Mouse (Mus musculus) limb, embryonic 13.5 days (tissue): ENCODE measurements around the gene Ncaph. TPM values are rescaled to one million over a fixed set of nuclear protein-coding genes. Genes with fewer than 3 reads are reported as not detected.
"Not testable (repeated sequence)": the region's sequence is repeated elsewhere in the genome, so short reads cannot be mapped to it uniquely, and the experiment has no call there.

ENCODE experiments used
- ATAC-seq: fragments of 200-750 bp; cut with Nextera tagmentation; 2 replicates; pipeline ENCODE4 v1.8.0; 2017; ENCODE audit warnings: low read depth, moderate number of reproducible peaks, moderate TSS enrichment; ENCODE audit not compliant: low FRiP score
- H3K27ac ChIP-seq: fragments of 300-500 bp; sonication (generic); 2 replicates; pipeline ENCODE4 v1.5.1; 2015; ENCODE audit warnings: inconsistent platforms, mild to moderate bottlenecking, moderate library complexity
- H3K27me3 ChIP-seq: fragments of 300-500 bp; sonication (generic); 2 replicates; pipeline ENCODE4 v1.6.1; 2015; ENCODE audit warnings: mild to moderate bottlenecking, inconsistent platforms
- H3K36me3 ChIP-seq: fragments of 300-500 bp; sonication (generic); 2 replicates; pipeline ENCODE4 v1.6.1; 2015; ENCODE audit warnings: inconsistent platforms, mild to moderate bottlenecking, moderate library complexity
- H3K4me1 ChIP-seq: fragments of 300-500 bp; sonication (generic); 2 replicates; pipeline ENCODE4 v1.6.1; 2015; ENCODE audit warnings: inconsistent platforms
- H3K4me2 ChIP-seq: fragments of 300-500 bp; sonication (generic); replicated peaks from 2 replicates; pipeline ENCODE4 v1.6.1; 2015; ENCODE audit warnings: inconsistent platforms, mild to moderate bottlenecking, moderate library complexity
- H3K4me3 ChIP-seq: fragments of 300-500 bp; sonication (generic); 2 replicates; pipeline ENCODE4 v1.5.1; 2015; ENCODE audit warnings: moderate library complexity, mild to moderate bottlenecking, inconsistent platforms
- H3K9ac ChIP-seq: fragments of 300-500 bp; sonication (generic); 2 replicates; pipeline ENCODE4 v1.6.1; 2015; ENCODE audit warnings: mild to moderate bottlenecking, inconsistent platforms
- H3K9me3 ChIP-seq: fragments of 300-500 bp; sonication (generic); 2 replicates; pipeline ENCODE4 v1.6.1; 2016; ENCODE audit warnings: inconsistent platforms
- WGBS: fragments of 180-500 bp; shearing (Covaris S2); methylation state at CpG from one replicate; pipeline ENCODE4 v1.1.7; 2015; 5-methylcytosine and 5-hydroxymethylcytosine counted together
- polyA plus RNA-seq: library from polyadenylated mRNA; unstranded; fragments of >200 nt; fragmentation: Nextera tagmentation; extraction: Ambion mirVana; gene quantifications from 2 replicates; pipeline ENCODE4 v1.2.1, GENCODE M21; 2015

Gene Ncaph
- polyA plus RNA-seq, 1 experiment from 2014 or later: 83.1 TPM

DNA sequence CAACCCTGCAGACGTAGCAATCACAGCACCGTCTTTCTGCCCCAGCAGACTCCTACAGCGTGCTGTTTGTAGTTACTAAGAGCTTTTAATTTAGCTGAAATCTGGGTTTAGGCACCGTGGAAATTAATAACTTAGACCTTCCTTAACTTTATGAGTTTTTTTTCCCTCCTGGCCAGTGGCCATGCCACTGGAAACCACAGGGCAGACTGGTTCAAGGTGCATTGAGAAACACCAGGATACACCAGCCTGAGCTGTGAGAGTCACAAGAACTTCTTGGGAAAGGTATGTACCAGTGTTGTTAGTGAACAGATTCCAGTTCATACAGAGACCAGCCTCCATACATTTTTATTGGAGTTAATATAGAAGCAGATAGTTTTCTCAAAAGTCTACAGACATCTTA is 4.7 kb upstream of the Ncaph start:
- Histone ChIP-seq H3K9ac (no peak overlapping the region), H3K4me3 (no peak overlapping the region), H3K27me3 (no peaks in the 10 kb centered on the region), H3K9me3 (no peaks in the 10 kb centered on the region), H3K4me2 (no peak overlapping the region), H3K4me1 (peaks cover 44% of the 10 kb centered on the region), H3K36me3 (peaks cover 25% of the 10 kb centered on the region), H3K27ac (peak overlapping the region; percentile 58)
- ATAC-seq: no peak
- 53% methylated on average over 4 of the region's 4 CpGs for WGBS

DNA sequence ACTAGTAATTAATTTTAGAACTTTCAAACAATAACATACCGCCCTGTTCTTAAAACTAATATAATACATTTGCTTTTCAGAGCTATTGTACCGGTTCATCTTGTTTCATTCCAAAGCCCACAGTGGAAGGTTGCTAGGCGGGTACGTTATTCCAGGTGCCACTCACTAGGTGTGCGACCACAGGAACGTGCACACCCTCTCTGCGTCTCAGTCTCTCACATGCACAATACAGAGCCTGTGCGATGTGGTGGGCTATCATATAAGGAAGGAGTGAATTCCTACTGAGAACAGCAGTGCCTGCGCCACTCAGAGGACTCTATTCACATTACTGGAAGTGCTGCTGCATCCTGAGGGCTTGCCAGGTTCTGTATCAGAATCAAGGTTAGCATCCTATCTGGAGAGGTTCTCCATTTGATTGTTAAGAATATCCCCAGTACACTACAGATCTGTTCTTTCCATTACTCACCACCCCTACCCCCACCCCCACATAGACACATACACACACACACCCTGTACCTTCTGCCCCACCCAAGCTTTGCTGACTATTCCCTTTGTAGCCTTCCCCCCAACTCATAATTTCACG is 4.2 kb upstream of the Ncaph start:
- 75% methylated on average over 10 of the region's 10 CpGs for WGBS
- Histone ChIP-seq H3K4me2 (no peak overlapping the region), H3K9me3 (no peaks in the 10 kb centered on the region), H3K4me3 (no peak overlapping the region), H3K9ac (no peak overlapping the region), H3K27ac (peak overlapping the region; percentile 58), H3K27me3 (no peaks in the 10 kb centered on the region), H3K36me3 (peaks cover 25% of the 10 kb centered on the region), H3K4me1 (peaks cover 45% of the 10 kb centered on the region)
- no peak for ATAC-seq

DNA sequence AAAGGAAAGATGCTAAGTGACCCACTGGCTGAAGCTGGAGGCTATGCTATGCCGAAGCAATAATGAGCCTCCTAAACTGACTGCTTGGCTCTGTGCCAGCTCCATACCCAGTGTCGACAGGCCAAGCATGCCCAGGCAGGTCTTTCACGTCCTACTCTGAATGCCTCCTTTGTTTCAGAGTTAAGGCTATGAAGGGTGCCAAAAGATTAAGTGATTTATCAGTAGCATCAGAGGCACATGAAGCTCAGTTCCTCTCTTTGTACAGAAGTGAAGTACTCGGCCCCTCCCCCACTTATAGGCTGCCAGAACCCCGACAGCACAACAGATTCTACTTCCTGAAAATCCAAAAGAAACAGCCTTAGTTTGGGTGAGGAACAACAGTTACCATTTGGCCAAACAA is 3.2 kb upstream of the Ncaph start:
- Histone ChIP-seq H3K9ac (no peak overlapping the region), H3K4me3 (no peak overlapping the region), H3K27ac (peak overlapping the region; percentile 56), H3K4me2 (peak overlapping the region; percentile 27; the same call in 1 of the 2 replicates), H3K9me3 (no peaks in the 10 kb centered on the region), H3K36me3 (peaks cover 25% of the 10 kb centered on the region), H3K27me3 (no peaks in the 10 kb centered on the region), H3K4me1 (peaks cover 46% of the 10 kb centered on the region)
- ATAC-seq: no peak
- WGBS: 9% methylated on average over 5 of the region's 5 CpGs

DNA sequence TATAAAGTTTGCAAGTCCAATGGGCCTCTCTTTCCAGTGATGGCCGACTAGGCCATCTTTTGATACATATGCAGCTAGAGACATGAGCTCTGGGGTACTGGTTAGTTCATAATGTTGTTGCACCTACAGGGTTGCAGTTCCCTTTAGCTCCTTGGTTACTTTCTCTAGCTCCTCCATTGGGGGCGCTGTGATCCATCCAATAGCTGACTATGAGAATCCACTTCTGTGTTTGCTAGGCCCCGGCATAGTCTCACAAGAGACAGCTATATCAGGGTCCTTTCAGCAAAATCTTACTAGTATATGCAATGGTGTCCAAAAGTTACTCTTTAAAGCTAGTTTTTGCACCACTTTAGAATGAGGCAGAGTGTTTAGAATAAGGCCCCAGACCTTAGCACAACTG is 1.5 kb upstream of the Ncaph start:
- H3K4me2 ChIP-seq, H3K27me3 ChIP-seq, H3K9ac ChIP-seq, ATAC-seq, H3K9me3 ChIP-seq, H3K27ac ChIP-seq, H3K4me3 ChIP-seq: not testable (repeated sequence)
- Histone ChIP-seq H3K36me3 (peaks cover 11% of the 10 kb centered on the region), H3K4me1 (peaks cover 47% of the 10 kb centered on the region)
- 49% methylated on average over 3 of the region's 3 CpGs for WGBS

DNA sequence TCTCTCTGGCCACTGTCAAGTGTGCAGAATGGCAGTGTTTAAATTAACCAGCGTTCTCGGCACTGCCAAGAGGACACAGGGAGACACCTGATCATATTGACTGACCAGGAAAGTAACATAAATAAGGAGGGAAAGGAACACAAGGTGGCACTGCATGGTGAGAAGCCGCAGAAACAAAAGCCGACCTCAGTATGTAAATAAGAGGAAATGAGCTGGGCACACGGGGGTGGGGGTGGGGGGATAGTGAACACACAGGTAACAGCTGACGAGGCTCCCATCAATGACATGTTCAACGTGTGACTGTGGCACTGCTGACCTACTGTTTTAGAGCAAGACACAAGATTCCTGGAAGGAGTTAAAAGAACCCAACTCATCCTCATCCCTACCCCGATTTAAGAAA is 2.4 kb downstream of the Ncaph start:
- H3K36me3 ChIP-seq: peaks cover 15% of the 10 kb centered on the region
- no peaks in the 10 kb centered on the region for H3K9me3 ChIP-seq
- no peak overlapping the region for H3K9ac ChIP-seq
- H3K4me1 ChIP-seq: peaks cover 26% of the 10 kb centered on the region
- no peak overlapping the region for H3K4me3 ChIP-seq
- 75% methylated on average over 8 of the region's 8 CpGs for WGBS
- H3K4me2 ChIP-seq: peak overlapping the region; percentile 76
- no peak overlapping the region for H3K27ac ChIP-seq
- no peak for ATAC-seq
- H3K27me3 ChIP-seq: no peaks in the 10 kb centered on the region

DNA sequence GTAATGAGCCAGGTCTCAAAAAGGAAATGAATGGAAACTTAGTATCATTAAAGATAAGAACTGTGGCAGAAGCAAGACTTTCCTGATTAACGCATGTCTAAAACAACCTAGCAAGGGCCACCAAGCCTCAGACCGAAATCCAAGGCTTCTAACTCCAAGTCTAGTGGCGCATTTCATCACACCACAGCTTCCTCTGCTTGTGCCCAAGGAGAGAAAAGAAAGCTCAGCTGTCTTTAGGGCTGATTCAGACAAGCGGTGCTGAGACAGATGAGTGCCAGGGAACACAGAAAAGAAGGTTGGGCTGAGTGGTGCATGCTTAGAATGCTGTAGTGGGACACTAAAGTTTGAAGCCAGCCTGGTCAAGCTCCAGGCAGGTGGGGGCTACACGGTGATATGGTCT is 4.8 kb downstream of the Ncaph start:
- Histone ChIP-seq H3K4me3 (no peak overlapping the region), H3K36me3 (peaks cover 39% of the 10 kb centered on the region), H3K4me2 (no peak overlapping the region), H3K27me3 (no peaks in the 10 kb centered on the region), H3K9me3 (no peaks in the 10 kb centered on the region), H3K9ac (no peak overlapping the region), H3K4me1 (peaks cover 17% of the 10 kb centered on the region), H3K27ac (no peak overlapping the region)
- 94% methylated on average over 5 of the region's 5 CpGs for WGBS
- no peak for ATAC-seq

DNA sequence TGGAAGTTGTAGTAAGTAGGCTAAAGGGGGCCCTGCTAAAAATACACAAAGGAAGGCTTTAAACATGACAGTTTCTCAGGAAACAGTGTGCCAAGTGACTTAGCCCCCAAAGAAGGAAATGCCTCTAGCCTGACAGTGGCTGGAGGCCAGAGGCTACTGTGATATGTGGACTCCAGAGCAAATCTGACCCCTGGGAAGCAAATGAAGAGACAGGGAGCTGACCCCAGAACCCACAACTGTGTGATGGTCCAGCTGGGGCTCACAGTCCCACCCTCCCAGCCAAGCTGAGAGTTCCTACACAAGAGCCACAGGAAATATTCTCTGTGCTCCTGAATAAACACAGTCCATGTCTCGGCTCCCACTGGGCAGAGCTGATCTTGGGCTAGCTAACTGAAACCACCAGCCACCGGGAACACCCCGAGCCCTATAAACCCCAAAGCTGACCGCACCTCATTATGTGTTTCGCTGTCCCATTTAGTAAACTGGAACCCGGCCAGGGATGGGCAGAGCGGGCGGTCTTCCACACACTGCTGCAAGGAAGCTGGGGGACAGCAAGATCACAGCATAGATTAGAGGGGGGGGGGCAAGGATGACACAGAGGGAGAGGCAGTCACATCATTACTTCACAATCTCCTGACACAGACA is 12.0 kb downstream of the Ncaph start:
- Histone ChIP-seq H3K9ac (no peak overlapping the region), H3K9me3 (no peaks in the 10 kb centered on the region), H3K36me3 (peaks cover 93% of the 10 kb centered on the region), H3K27ac (no peak overlapping the region), H3K27me3 (no peaks in the 10 kb centered on the region), H3K4me1 (no peaks in the 10 kb centered on the region), H3K4me2 (no peak overlapping the region), H3K4me3 (no peak overlapping the region)
- ATAC-seq: no peak
- WGBS: 86% methylated on average over 8 of the region's 8 CpGs

DNA sequence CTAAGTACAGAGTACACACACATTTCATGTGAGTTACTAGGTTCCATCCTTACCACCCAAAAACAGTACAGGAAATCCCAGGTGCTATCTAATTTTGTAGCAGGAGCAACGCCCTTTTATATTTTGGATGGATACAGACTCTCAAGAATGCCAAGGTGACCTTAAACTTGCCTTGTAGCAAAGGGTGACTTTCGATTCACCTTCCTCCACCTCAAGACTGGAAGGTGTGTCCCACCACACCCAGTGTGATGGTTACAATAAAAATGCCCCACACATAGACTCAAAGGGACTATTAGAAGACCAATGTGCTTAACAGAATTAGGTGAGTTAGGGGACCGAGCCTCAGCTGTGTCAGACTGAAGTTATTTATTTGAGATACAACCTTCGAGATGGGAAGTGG is 24.8 kb downstream of the Ncaph start:
- no peaks in the 10 kb centered on the region for H3K4me1 ChIP-seq
- no peaks in the 10 kb centered on the region for H3K9me3 ChIP-seq
- WGBS: 91% methylated on average over 4 of the region's 4 CpGs
- H3K9ac ChIP-seq: no peak overlapping the region
- H3K27ac ChIP-seq: no peak overlapping the region
- no peak overlapping the region for H3K4me2 ChIP-seq
- peaks cover 94% of the 10 kb centered on the region for H3K36me3 ChIP-seq
- no peak overlapping the region for H3K4me3 ChIP-seq
- no peaks in the 10 kb centered on the region for H3K27me3 ChIP-seq
- no peak for ATAC-seq

DNA sequence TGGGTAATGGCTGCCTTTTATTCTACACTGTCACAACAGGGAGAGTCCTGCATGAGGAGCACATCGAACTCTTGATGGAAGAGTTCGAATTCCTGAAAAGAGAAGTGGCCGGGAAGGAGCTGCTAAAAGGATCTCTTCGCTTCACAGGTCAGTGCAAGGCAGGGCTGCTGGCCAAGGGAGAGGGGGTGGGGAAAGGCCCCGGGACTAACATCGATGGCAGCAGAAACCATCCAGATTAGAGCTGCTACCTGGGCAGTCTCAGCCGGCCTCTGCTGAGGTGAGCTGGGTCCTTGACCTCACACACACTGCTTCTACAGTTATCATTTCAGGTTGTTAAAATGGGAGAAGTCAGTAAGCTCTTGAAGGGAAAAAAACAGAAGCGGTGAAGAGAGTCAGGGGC is 41.8 kb downstream of the Ncaph start:
- no peaks in the 10 kb centered on the region for H3K4me1 ChIP-seq
- H3K4me3 ChIP-seq: no peak overlapping the region
- H3K4me2 ChIP-seq: no peak overlapping the region
- peaks cover 6% of the 10 kb centered on the region for H3K36me3 ChIP-seq
- 73% methylated on average over 8 of the region's 8 CpGs for WGBS
- H3K27ac ChIP-seq: no peak overlapping the region
- ATAC-seq: no peak
- H3K27me3 ChIP-seq: no peaks in the 10 kb centered on the region
- H3K9ac ChIP-seq: no peak overlapping the region
- H3K9me3 ChIP-seq: no peaks in the 10 kb centered on the region

DNA sequence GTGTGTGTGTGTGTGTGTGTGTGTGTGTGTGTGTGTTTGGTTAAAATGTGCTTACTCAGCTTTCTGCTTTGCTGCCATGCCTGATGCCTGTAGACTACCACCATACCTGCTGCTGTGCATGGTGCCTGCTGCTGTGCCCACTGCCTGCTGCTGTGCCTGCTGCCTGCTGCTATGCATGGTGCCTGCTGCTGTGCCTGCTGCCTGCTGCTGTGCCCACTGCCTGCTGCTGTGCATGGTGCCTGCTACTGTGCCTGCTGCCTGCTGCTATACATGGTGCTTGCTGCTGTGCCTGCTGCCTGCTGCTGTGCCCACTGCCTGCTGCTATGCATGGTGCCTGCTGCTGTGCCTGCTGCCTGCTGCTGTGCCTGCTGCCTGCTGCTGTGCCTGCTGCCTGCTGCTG is 43.6 kb downstream of the Ncaph start:
- not testable (repeated sequence) for H3K9ac ChIP-seq, H3K9me3 ChIP-seq, H3K4me3 ChIP-seq, H3K27ac ChIP-seq, H3K4me1 ChIP-seq, ATAC-seq, H3K27me3 ChIP-seq, H3K4me2 ChIP-seq
- H3K36me3 ChIP-seq: peaks cover 16% of the 10 kb centered on the region

DNA sequence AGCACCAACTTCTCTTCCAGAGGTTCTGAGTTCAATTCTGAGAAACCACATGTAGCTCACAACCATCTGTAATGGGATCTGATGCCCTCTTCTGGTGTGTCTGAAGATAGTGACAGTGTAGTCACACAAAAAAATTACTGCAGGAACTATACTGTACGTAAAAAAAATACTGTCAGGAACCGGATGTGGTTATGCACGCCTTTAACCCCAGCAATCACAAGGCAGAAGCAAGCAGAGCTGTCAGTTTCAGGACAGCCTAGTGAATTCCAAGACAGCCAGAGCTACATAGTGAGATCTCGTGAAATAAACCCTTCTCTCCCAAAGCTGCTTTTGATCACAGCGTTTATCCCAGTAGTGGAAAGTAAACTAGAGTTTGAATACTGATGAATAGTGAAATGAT is 47.5 kb downstream of the Ncaph start:
- Histone ChIP-seq H3K4me2 (no peak overlapping the region), H3K27ac (no peak overlapping the region), H3K27me3 (no peaks in the 10 kb centered on the region), H3K9me3 (no peaks in the 10 kb centered on the region), H3K9ac (no peak overlapping the region), H3K36me3 (peaks cover 15% of the 10 kb centered on the region), H3K4me3 (no peak overlapping the region), H3K4me1 (no peaks in the 10 kb centered on the region)
- ATAC-seq: no peak
- 89% methylated on average over 5 of the region's 5 CpGs for WGBS

DNA sequence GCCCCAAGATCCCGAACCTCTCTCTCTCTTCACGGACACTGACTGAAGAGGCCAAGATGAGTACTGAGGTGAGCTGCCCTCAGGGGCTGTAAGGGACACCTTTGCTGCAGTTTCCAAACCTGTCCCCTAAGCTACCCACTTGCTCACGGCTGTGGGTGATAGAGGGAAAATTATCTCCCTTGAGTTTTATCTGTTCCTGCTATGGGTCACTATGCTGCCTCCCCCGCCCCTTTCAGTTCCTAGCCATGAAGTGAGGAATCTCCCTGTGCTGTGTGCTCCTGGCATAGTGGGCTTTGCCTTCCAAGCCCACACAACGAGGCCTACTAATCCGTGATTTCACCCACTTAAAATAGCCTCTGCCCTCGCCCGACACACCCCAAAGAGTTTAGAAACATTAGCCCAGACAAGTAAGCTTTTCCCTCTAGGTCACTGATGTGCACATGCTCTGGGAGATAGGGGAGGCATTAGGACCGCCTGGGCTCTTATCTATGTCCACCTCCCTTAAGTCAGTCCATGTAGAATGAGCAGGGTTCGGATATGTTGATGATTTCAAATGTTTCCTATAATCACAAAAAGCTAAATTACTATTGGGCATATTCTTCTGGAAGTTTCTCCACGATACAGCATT is 53.0 kb downstream of the Ncaph start:
- ATAC-seq: no peak
- 86% methylated on average over 11 of the region's 11 CpGs for WGBS

More for the DNA sequence above, 53.0 kb downstream of the Ncaph start:
- Histone ChIP-seq H3K4me2 (no peak overlapping the region), H3K27ac (no peak overlapping the region), H3K27me3 (no peaks in the 10 kb centered on the region), H3K4me3 (no peak overlapping the region), H3K36me3 (peaks cover 8% of the 10 kb centered on the region), H3K9ac (no peak overlapping the region), H3K4me1 (no peaks in the 10 kb centered on the region), H3K9me3 (no peaks in the 10 kb centered on the region)
